Comparison of ENCODE assay signal across 10 mouse cellular contexts in the genomic region with DNA sequence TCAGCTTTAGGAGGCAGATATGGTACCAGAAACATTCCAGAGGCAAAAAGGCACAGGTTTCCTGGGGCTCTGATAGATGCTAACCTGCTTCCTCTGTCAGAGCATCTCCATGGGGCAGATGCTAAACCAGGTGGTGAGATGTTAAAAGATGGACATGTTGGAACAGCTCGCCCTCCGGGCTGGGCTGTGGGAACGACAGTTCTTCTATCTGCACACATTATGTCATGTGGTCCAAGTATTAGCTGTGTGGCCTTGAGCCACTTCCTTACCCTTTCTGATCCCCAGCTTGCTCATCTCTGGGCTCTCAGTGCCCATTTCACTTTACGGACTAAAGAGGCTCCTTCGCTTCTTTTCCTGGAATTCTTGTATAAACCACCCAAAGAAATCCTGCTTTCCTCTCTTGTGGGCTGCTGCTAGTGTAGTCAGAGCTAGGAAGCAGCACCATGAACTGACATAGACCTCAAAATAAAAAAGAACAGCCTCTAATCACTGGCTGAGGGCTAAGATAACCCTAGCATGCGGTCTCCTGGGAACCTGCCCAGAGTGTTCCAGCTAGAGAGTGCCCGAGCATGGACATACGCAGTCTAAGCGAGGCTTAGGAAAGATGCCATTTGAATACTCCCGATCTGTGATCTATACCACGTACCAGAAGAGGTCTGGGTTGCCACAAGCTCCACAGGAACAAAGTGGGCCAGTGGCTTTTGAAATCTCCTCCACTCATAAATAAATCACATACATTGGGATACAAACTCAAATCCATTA.
DNase-seq lines count a peak whose midpoint lies in the region; ATAC-seq and TF ChIP-seq lines count a peak whose summit lies in the region.
"Had no signal": no experiment of that assay in that cellular context is flagged by ENCODE, and none has a peak within 500 bp of the region (broad histone marks: within the 10 kb centered on the region; RNA-seq: fewer than 3 reads in every experiment).

No protein-coding gene starts in this region.

- no peak for TF ChIP-seq CTCF in liver, postnatal 0 days (IDR thresholded peaks at IDR 0.05; ENCODE audit: low read depth)

- no peak for ATAC-seq in cerebellum, adult (ENCODE audit: insufficient number of reproducible peaks, low FRiP score, low TSS enrichment)
- ATAC-seq in liver, postnatal 0 days: no peak
- no peak for ATAC-seq in liver, embryonic 11.5 days (replicated peaks; ENCODE audit: low FRiP score)
- no peak for ATAC-seq in heart, embryonic 12.5 days (ENCODE audit: insufficient number of reproducible peaks, low FRiP score)
- ATAC-seq in midbrain, embryonic 15.5 days (replicated peaks): no peak
- ATAC-seq: liver, embryonic 12.5 days had no signal

- no peak overlapping the region for H3K27ac ChIP-seq in liver, postnatal 0 days (ENCODE audit: low read depth)
- H3K27ac ChIP-seq in liver, embryonic 11.5 days (ENCODE audit: low read depth, low read length): no peak overlapping the region
- peak overlapping the region; percentile 33; the same call in 1 of the 2 replicates for H3K27ac ChIP-seq in heart, embryonic 12.5 days (ENCODE audit: poor library complexity, severe bottlenecking)
- peak overlapping the region; percentile 10; the same call in 1 of the 2 replicates for H3K27ac ChIP-seq in midbrain, embryonic 15.5 days
- H3K27ac ChIP-seq: liver, embryonic 12.5 days had no signal

- 74% methylated on average over 11 of the region's 11 CpGs for WGBS in liver, postnatal 0 days (ENCODE audit: insufficient replicate concordance)
- WGBS in liver, embryonic 11.5 days: 81% methylated on average over 11 of the region's 11 CpGs
- WGBS in heart, embryonic 12.5 days: 63% methylated on average over 11 of the region's 11 CpGs
- WGBS in midbrain, embryonic 15.5 days: 86% methylated on average over 11 of the region's 11 CpGs

- peaks cover 11% of the 10 kb centered on the region; the same call in 1 of the 2 replicates for H3K27me3 ChIP-seq in liver, postnatal 0 days (ENCODE audit: insufficient read depth, low read length)
- peaks cover 39% of the 10 kb centered on the region for H3K27me3 ChIP-seq in liver, embryonic 11.5 days (replicated peaks; ENCODE audit: control insufficient read depth, insufficient read depth, low read length)
- no peaks in the 10 kb centered on the region for H3K27me3 ChIP-seq in heart, embryonic 12.5 days (replicated peaks)
- peaks cover 3% of the 10 kb centered on the region; the same call in 1 of the 2 replicates for H3K27me3 ChIP-seq in midbrain, embryonic 15.5 days (replicated peaks)

- no peaks in the 10 kb centered on the region for H3K36me3 ChIP-seq in liver, postnatal 0 days (replicated peaks; ENCODE audit: insufficient read depth, low read length)
- H3K36me3 ChIP-seq in liver, embryonic 11.5 days (ENCODE audit: control insufficient read depth, insufficient read depth, low read length): no peaks in the 10 kb centered on the region
- no peaks in the 10 kb centered on the region for H3K36me3 ChIP-seq in heart, embryonic 12.5 days
- no peaks in the 10 kb centered on the region for H3K36me3 ChIP-seq in midbrain, embryonic 15.5 days (replicated peaks)
- H3K36me3 ChIP-seq: liver, embryonic 12.5 days had no signal

- H3K4me2 ChIP-seq in liver, postnatal 0 days (ENCODE audit: low read depth, low read length): 0 out of 2 replicates have a peak overlapping the region, but pooled peaks have one; percentile 14
- H3K4me2 ChIP-seq in liver, embryonic 11.5 days: no peak overlapping the region
- peak overlapping the region; percentile 74 for H3K4me2 ChIP-seq in heart, embryonic 12.5 days
- peak overlapping the region; percentile 82 for H3K4me2 ChIP-seq in midbrain, embryonic 15.5 days
- H3K4me2 ChIP-seq: liver, embryonic 12.5 days had no signal

- peaks cover 25% of the 10 kb centered on the region for H3K4me1 ChIP-seq in liver, postnatal 0 days (ENCODE audit: insufficient read depth)
- peaks cover 10% of the 10 kb centered on the region for H3K4me1 ChIP-seq in liver, embryonic 11.5 days (replicated peaks; ENCODE audit: control insufficient read depth, insufficient read depth, low read length)
- peaks cover 63% of the 10 kb centered on the region for H3K4me1 ChIP-seq in heart, embryonic 12.5 days (replicated peaks)
- H3K4me1 ChIP-seq in midbrain, embryonic 15.5 days: peaks cover 42% of the 10 kb centered on the region

- H3K9me3 ChIP-seq in liver, postnatal 0 days (ENCODE audit: low read length): no peaks in the 10 kb centered on the region
- H3K9me3 ChIP-seq in liver, embryonic 11.5 days (ENCODE audit: control insufficient read depth, low read length): no peaks in the 10 kb centered on the region
- no peaks in the 10 kb centered on the region for H3K9me3 ChIP-seq in heart, embryonic 12.5 days (replicated peaks)
- no peaks in the 10 kb centered on the region for H3K9me3 ChIP-seq in midbrain, embryonic 15.5 days
- H3K9me3 ChIP-seq: liver, embryonic 12.5 days had no signal

- no peak overlapping the region for H3K9ac ChIP-seq in liver, postnatal 0 days (replicated peaks)
- no peak overlapping the region for H3K9ac ChIP-seq in liver, embryonic 11.5 days (ENCODE audit: low read depth, low read length)
- peak overlapping the region; percentile 68; the same call in 1 of the 2 replicates for H3K9ac ChIP-seq in heart, embryonic 12.5 days
- H3K9ac ChIP-seq in midbrain, embryonic 15.5 days: no peak overlapping the region
- H3K9ac ChIP-seq: liver, embryonic 12.5 days had no signal

- TF ChIP-seq EP300 in liver, postnatal 0 days (IDR thresholded peaks at IDR 0.05; ENCODE audit: low read depth): no peak

- no peak overlapping the region for H3K4me3 ChIP-seq in liver, postnatal 0 days (ENCODE audit: low read depth, low read length)
- no peak overlapping the region for H3K4me3 ChIP-seq in liver, embryonic 11.5 days (ENCODE audit: low read depth, low read length)
- peak overlapping the region; percentile 60; the same call in 1 of the 2 replicates for H3K4me3 ChIP-seq in heart, embryonic 12.5 days
- H3K4me3 ChIP-seq in midbrain, embryonic 15.5 days: peak overlapping the region; percentile 48; the same call in 1 of the 2 replicates
- H3K4me3 ChIP-seq: liver, embryonic 12.5 days had no signal

- peak; percentile 65 to 68 for DNase-seq in cerebellum, adult 18-20 months
- no peak for DNase-seq in liver, postnatal 0 days
- DNase-seq in liver, embryonic 11.5 days (ENCODE audit: low spot score): no peak
- no peak for DNase-seq in spleen, postnatal 4 days (ENCODE audit: low spot score in 2 of 2)
- DNase-seq in ovary, adult 18-20 months (ENCODE audit: low spot score): no peak
- DNase-seq: layer of hippocampus, postnatal 36 days had no signal

Comparison
In these comparisons a context has a peak if more than half of its experiments do, and no peak if none do; other contexts are left out.
1. DNase-seq: peak in cerebellum, adult 18-20 months (2 of 2); none in liver, postnatal 0 days (single experiment), liver, embryonic 11.5 days (single experiment), spleen, postnatal 4 days (0 of 2) and ovary, adult 18-20 months (single experiment).
2. H3K27ac ChIP-seq: peak in heart, embryonic 12.5 days (single experiment) and midbrain, embryonic 15.5 days (single experiment); none in liver, postnatal 0 days (single experiment) and liver, embryonic 11.5 days (single experiment).
3. H3K4me3 ChIP-seq: peak in heart, embryonic 12.5 days (single experiment) and midbrain, embryonic 15.5 days (single experiment); none in liver, postnatal 0 days (single experiment) and liver, embryonic 11.5 days (single experiment).